Mouse (Mus musculus) thymus, postnatal 0 days (tissue): ENCODE measurements around the gene Btbd35f17. TPM values are rescaled to one million over a fixed set of nuclear protein-coding genes. Genes with fewer than 3 reads are reported as not detected.
"Not testable (repeated sequence)": the region's sequence is repeated elsewhere in the genome, so short reads cannot be mapped to it uniquely, and the experiment has no call there.

ENCODE experiments used
- DNase-seq: peaks from one replicate; pipeline ENCODE4 v3.0.0-alpha.2; 2015; ENCODE audit warnings: low spot score
- polyA plus RNA-seq: library from polyadenylated mRNA; unstranded; fragments of >200 nt; fragmentation: Nextera tagmentation; extraction: Ambion mirVana; gene quantifications from 2 replicates; pipeline ENCODE4 v1.2.1, GENCODE M21; 2015

The Btbd35f17 gene
- polyA plus RNA-seq: not detected in 2 replicates

DNA sequence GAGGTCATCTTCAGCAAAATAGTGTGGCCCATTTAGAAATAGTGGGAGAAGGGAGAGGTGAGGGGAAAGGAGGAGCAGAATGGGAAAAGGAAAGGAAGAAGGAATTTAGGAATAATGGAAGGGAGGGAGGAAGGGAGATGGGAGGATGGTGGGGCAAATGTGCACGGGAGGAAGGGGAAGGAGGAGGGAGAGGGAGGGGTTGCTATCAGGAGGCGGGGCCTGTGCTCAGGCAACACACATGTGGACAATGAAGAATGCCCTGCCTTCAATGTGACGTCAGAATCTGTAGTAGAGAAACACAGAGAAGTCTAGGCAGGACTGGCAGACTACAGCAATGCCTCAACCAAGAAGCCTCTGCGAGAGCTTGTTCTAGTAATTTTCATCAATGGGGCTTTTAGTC lies at the start of gene Btbd35f17:
Gene Btbd35f17, plus strand, starts transcription at position 301 of the 400 bp plus-strand sequence.
- DNase-seq: not testable (repeated sequence)

Other genes starting within 250 kb of the Btbd35f17 start
- gene Btbd35f28, start 174.1 kb upstream of the Btbd35f17 start, polyA plus RNA-seq: not detected in 2 replicates
- not detected in 2 replicates for gene Btbd35f20, start 79.4 kb upstream of the Btbd35f17 start, polyA plus RNA-seq